Mouse (Mus musculus): ENCODE results near the gene Zfp280b. TPM values are rescaled to one million over a fixed set of nuclear protein-coding genes. Genes with fewer than 3 reads are reported as not detected.

The Zfp280b gene
- polyA plus RNA-seq, 1 experiment from 2014 or later = 11.3 TPM

DNA sequence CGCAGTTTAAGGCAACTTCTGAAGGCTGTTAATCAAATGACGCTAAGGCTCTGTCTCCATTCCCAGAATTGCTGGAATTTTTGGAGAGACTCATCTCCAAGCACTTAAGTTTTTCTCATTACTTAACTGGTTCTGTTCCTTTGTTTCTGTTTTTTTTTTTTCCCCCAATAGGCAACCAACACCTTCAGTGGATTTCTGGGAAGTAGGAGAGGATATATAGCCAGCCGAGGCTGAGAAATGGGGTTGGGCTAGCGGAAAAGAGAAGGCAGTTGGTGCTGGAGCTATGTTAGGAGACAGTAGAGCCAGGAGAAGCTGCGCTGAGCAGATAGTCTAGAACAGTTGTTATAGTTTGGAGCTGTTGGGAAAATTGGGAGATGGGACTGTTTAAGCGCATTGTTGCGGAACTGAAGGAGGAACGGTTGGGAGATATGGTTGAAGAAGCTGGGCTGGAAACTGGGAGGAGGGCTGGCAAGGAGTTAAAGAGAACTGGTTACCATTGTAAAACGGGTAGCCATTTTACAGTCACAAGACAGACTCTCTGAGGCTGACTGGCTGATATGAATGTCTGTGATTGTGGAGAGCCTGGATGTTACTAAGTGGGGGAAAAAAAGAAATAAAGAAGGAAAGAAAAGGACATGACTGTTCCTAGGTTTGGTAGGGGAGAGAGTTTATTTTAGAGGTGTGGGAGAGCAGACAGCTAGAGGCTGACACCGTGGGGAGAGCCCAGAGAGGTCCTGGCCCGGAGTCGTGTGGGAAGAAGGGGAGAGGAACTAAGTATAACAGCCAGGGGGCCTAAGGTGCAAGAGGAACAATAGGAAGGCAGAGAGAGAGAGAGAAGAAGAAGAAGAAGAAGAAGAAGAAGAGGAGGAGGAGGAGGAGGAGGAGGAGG, 5.1 kb upstream of the Zfp280b start:
- H3K27ac ChIP-seq (ENCODE audit: low read length) = no peak overlapping the region
- no peak for ATAC-seq (ENCODE audit: low read depth)
- WGBS (ENCODE audit: insufficient replicate concordance) = 59% methylated on average over 12 of the region's 12 CpGs

DNA sequence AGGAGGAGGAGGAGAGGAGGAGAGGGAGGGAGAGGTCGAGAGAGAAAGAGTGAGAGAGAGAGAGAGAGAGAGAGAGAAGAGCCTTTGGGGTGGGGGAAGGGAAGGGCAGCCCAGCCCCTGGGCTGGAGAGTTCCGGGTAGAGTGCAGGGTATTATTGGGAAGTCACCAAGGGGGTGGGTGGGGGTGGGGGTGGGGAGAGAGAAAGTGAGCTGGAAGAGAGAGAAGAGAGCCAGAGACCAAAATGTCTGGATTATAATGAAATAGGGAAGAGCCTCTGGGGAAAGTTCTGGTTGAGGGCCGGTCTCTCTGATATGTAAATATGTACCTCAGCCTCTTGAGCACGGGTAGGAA, 4.5 kb upstream of the Zfp280b start:
- H3K4me1 ChIP-seq (ENCODE audit: control insufficient read depth, low read depth, low read length) = peaks cover 5% of the 10 kb centered on the region
- no peak overlapping the region for H3K4me2 ChIP-seq (ENCODE audit: low read depth, low read length)
- no peak overlapping the region for H3K27ac ChIP-seq (ENCODE audit: low read length)
- H3K36me3 ChIP-seq (ENCODE audit: control insufficient read depth, insufficient read depth) = no peaks in the 10 kb centered on the region
- ATAC-seq (ENCODE audit: low read depth) = no peak
- no peak overlapping the region for H3K9ac ChIP-seq (ENCODE audit: low read depth, low read length)
- 20% methylated on average over 4 of the region's 4 CpGs for WGBS (ENCODE audit: insufficient replicate concordance)
- H3K27me3 ChIP-seq (ENCODE audit: control insufficient read depth, insufficient read depth, low read depth, low read length) = no peaks in the 10 kb centered on the region
- no peak overlapping the region for H3K4me3 ChIP-seq (ENCODE audit: low read depth, low read length)
- H3K9me3 ChIP-seq (replicated peaks; ENCODE audit: control insufficient read depth, low read length) = no peaks in the 10 kb centered on the region

More for the DNA sequence above, 5.1 kb upstream of the Zfp280b start:
- Histone ChIP-seq H3K9me3 (replicated peaks; ENCODE audit: control insufficient read depth, low read length) (no peaks in the 10 kb centered on the region), H3K27me3 (ENCODE audit: control insufficient read depth, insufficient read depth, low read depth, low read length) (no peaks in the 10 kb centered on the region), H3K4me3 (ENCODE audit: low read depth, low read length) (no peak overlapping the region), H3K9ac (ENCODE audit: low read depth, low read length) (no peak overlapping the region), H3K4me1 (ENCODE audit: control insufficient read depth, low read depth, low read length) (peaks cover 5% of the 10 kb centered on the region), H3K4me2 (ENCODE audit: low read depth, low read length) (no peak overlapping the region), H3K36me3 (ENCODE audit: control insufficient read depth, insufficient read depth) (no peaks in the 10 kb centered on the region)

DNA sequence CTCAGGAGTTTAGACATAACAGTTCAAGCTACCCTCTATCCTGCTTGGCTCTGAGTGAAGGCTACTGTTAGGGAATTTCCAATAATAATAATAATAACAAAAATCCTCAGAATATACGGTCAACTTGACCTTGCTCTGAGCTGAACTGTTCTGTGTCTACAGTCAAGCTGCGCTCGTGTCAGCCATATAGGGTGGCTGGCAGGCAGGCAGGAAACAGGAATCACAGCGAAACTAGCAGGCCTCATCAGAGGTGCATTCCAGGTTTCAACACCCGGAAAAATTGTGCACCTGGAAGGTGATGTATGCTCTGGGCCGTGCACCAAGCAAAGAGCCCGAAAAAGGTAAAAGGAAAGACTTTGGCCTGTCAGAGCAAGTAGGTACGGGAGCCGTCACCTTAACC, 4.1 kb upstream of the Zfp280b start:
- ATAC-seq (ENCODE audit: low read depth) = no peak
- no peaks in the 10 kb centered on the region for H3K9me3 ChIP-seq (replicated peaks; ENCODE audit: control insufficient read depth, low read length)
- no peaks in the 10 kb centered on the region for H3K27me3 ChIP-seq (ENCODE audit: control insufficient read depth, insufficient read depth, low read depth, low read length)
- H3K27ac ChIP-seq (ENCODE audit: low read length) = no peak overlapping the region
- 64% methylated on average over 9 of the region's 9 CpGs for WGBS (ENCODE audit: insufficient replicate concordance)
- no peak overlapping the region for H3K9ac ChIP-seq (ENCODE audit: low read depth, low read length)
- H3K36me3 ChIP-seq (ENCODE audit: control insufficient read depth, insufficient read depth) = no peaks in the 10 kb centered on the region
- H3K4me1 ChIP-seq (ENCODE audit: control insufficient read depth, low read depth, low read length) = peaks cover 7% of the 10 kb centered on the region
- H3K4me3 ChIP-seq (ENCODE audit: low read depth, low read length) = no peak overlapping the region
- H3K4me2 ChIP-seq (ENCODE audit: low read depth, low read length) = no peak overlapping the region

DNA sequence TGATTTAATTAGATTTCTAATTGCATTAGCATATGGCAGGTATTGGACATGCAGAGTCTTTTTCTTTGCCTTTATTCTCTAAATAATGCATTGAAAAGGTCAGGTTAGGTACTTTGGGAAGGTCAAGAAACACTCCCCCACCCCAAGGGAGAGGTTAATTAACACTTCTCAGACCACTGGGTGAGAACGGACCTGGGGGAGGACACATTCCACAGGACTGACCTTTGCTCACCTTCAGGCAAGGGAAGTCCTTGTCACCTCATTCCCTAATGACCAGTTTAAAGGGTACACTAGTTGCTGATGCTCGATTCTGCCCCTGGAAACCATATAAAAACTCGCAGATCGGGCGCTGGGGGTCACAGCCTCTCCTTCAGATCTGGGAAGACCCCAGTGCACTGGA, 3.2 kb upstream of the Zfp280b start:
- no peaks in the 10 kb centered on the region for H3K9me3 ChIP-seq (replicated peaks; ENCODE audit: control insufficient read depth, low read length)
- peaks cover 13% of the 10 kb centered on the region for H3K4me1 ChIP-seq (ENCODE audit: control insufficient read depth, low read depth, low read length)
- no peak overlapping the region for H3K27ac ChIP-seq (ENCODE audit: low read length)
- WGBS (ENCODE audit: insufficient replicate concordance) = 65% methylated on average over 5 of the region's 5 CpGs
- H3K9ac ChIP-seq (ENCODE audit: low read depth, low read length) = no peak overlapping the region
- no peak for ATAC-seq (ENCODE audit: low read depth)
- H3K4me2 ChIP-seq (ENCODE audit: low read depth, low read length) = no peak overlapping the region
- no peaks in the 10 kb centered on the region for H3K36me3 ChIP-seq (ENCODE audit: control insufficient read depth, insufficient read depth)
- no peaks in the 10 kb centered on the region for H3K27me3 ChIP-seq (ENCODE audit: control insufficient read depth, insufficient read depth, low read depth, low read length)
- H3K4me3 ChIP-seq (ENCODE audit: low read depth, low read length) = no peak overlapping the region

DNA sequence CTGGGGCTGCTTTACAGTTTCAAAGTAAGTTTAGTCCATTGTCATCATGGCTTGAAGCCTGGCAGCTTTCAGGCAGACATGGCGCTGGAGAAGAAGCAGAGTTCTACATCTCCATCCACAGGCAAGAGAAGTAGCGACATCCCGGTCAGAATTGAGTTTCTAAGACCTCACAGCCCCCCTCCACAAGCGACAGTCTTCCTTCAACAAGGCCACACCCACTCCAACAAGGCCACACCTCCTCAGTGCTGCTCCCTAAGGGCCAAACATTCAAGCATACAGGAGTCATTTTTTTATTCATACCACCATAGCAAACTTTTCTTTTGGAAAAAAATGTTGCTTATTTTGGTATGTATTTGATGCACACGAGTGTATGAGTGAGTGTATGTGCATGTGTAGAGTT, 2.0 kb upstream of the Zfp280b start:
- H3K27me3 ChIP-seq (ENCODE audit: control insufficient read depth, insufficient read depth, low read depth, low read length) = no peaks in the 10 kb centered on the region
- ATAC-seq (ENCODE audit: low read depth) = no peak
- H3K9ac ChIP-seq (ENCODE audit: low read depth, low read length) = no peak overlapping the region
- 45% methylated on average over 5 of the region's 5 CpGs for WGBS (ENCODE audit: insufficient replicate concordance)
- H3K4me1 ChIP-seq (ENCODE audit: control insufficient read depth, low read depth, low read length) = peaks cover 14% of the 10 kb centered on the region
- H3K36me3 ChIP-seq (ENCODE audit: control insufficient read depth, insufficient read depth) = no peaks in the 10 kb centered on the region
- H3K4me3 ChIP-seq (ENCODE audit: low read depth, low read length) = no peak overlapping the region
- H3K4me2 ChIP-seq (ENCODE audit: low read depth, low read length) = no peak overlapping the region
- H3K9me3 ChIP-seq (replicated peaks; ENCODE audit: control insufficient read depth, low read length) = no peaks in the 10 kb centered on the region
- no peak overlapping the region for H3K27ac ChIP-seq (ENCODE audit: low read length)

DNA sequence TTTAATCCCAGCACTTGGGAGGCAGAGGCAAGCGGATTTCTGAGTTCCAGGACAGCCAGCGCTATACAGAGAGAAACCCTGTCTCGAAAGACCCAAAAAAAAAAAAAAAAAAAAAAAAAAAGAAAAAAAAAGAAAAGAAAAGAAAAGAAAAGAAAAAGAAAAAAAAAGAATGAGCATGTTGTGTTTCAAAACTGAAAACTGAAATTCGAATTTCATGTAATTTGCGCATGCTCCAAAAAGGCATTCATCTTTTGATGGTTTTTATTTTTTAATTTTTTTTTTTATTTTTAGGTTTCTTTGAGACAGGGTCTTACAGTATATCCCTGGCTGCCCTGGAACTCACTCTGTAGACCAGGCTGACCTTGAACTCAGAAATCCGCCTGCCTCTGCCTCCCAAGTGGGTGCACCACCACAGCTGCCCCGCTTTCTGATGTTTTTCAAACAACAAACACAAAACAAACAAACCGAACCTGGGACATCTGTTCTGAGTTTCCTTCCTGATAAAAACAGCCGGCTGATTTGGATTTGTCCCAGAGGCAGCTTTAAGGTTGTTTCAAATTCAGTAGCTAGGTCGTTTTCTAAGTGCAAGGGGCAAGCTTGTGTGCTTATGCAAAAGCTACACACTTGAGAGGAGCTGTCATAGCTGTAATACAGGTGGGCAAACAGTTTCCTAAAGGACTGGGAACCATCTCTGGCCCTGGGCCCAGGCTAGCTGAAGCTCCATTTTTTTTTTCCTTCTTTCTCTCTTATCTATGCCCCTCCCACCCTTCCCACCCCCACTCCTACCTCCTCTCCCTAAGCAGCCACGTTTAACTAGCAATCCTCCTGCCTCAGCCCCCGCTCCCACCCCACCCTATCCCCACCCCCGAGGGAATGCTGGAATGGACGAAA, 694 bp upstream of the Zfp280b start:
- Histone ChIP-seq H3K4me1 (ENCODE audit: control insufficient read depth, low read depth, low read length) (peaks cover 14% of the 10 kb centered on the region), H3K9me3 (replicated peaks; ENCODE audit: control insufficient read depth, low read length) (no peaks in the 10 kb centered on the region), H3K9ac (ENCODE audit: low read depth, low read length) (peak overlapping the region; percentile 84), H3K4me3 (ENCODE audit: low read depth, low read length) (peak overlapping the region; percentile 85), H3K27ac (ENCODE audit: low read length) (peak overlapping the region; percentile 63), H3K27me3 (ENCODE audit: control insufficient read depth, insufficient read depth, low read depth, low read length) (no peaks in the 10 kb centered on the region), H3K36me3 (ENCODE audit: control insufficient read depth, insufficient read depth) (no peaks in the 10 kb centered on the region), H3K4me2 (ENCODE audit: low read depth, low read length) (peak overlapping the region; percentile 70)
- WGBS (ENCODE audit: insufficient replicate concordance) = 39% methylated on average over 14 of the region's 14 CpGs
- ATAC-seq (ENCODE audit: low read depth) = peak; percentile 73

DNA sequence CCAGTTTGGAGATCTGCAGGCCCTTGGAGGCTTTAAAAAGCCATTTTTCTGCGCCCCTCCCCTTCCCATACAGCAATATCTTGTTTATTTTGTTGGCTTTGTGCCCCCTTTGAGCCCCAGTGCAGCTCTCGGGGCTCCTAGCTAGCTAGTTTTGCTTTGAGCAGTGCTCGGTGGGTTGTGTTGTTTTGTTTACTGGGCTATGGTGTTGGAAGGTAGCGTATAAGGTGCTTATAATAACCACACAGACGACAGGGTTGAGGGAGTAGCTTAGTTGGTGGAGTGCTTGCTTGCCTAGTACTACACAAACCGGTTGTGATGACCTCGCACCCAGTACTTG, 637 bp downstream of the Zfp280b start:
- Histone ChIP-seq H3K4me1 (ENCODE audit: control insufficient read depth, low read depth, low read length) (peaks cover 14% of the 10 kb centered on the region), H3K36me3 (ENCODE audit: control insufficient read depth, insufficient read depth) (peaks cover 5% of the 10 kb centered on the region), H3K9me3 (replicated peaks; ENCODE audit: control insufficient read depth, low read length) (no peaks in the 10 kb centered on the region), H3K4me2 (ENCODE audit: low read depth, low read length) (peak overlapping the region; percentile 70), H3K27me3 (ENCODE audit: control insufficient read depth, insufficient read depth, low read depth, low read length) (no peaks in the 10 kb centered on the region), H3K4me3 (ENCODE audit: low read depth, low read length) (peak overlapping the region; percentile 85), H3K9ac (ENCODE audit: low read depth, low read length) (peak overlapping the region; percentile 84), H3K27ac (ENCODE audit: low read length) (peak overlapping the region; percentile 65)
- no peak for ATAC-seq (ENCODE audit: low read depth)
- 15% methylated on average over 7 of the region's 7 CpGs for WGBS (ENCODE audit: insufficient replicate concordance)

DNA sequence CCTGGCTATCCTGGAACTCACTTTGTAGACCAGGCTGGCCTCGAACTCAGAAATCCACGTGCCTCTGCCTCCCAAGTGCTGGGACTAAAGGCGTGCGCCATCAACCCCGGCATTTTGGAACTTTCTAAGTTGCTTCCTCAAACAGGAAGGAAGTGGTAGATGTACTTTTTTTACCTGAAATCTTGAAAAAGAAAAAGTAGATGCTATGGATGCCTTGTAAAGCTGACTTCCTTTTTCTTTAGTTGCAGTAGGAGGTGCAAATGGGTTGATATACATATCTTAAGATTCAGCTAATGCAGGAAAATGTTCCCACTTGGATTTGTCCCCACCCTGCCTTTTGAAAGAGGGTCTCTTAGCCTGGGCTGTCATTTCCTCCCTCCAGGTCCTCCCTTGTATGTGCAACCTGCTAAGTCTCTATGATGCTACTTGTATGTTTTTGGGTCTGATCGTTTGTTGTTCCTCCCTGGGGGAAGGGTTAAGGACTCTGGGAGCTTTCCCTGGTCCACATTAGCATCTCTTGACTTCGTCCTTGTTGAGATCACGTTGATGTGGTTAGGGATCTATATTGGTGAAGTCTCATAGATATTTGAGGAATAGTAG, 1.7 kb downstream of the Zfp280b start:
- Histone ChIP-seq H3K4me2 (ENCODE audit: low read depth, low read length) (peak overlapping the region; percentile 70; the same call in 1 of the 2 replicates), H3K9ac (ENCODE audit: low read depth, low read length) (no peak overlapping the region), H3K36me3 (ENCODE audit: control insufficient read depth, insufficient read depth) (peaks cover 14% of the 10 kb centered on the region), H3K27ac (ENCODE audit: low read length) (no peak overlapping the region), H3K9me3 (replicated peaks; ENCODE audit: control insufficient read depth, low read length) (no peaks in the 10 kb centered on the region), H3K4me3 (ENCODE audit: low read depth, low read length) (no peak overlapping the region), H3K27me3 (ENCODE audit: control insufficient read depth, insufficient read depth, low read depth, low read length) (no peaks in the 10 kb centered on the region), H3K4me1 (ENCODE audit: control insufficient read depth, low read depth, low read length) (peaks cover 14% of the 10 kb centered on the region)
- no peak for ATAC-seq (ENCODE audit: low read depth)
- WGBS (ENCODE audit: insufficient replicate concordance) = 70% methylated on average over 8 of the region's 8 CpGs

DNA sequence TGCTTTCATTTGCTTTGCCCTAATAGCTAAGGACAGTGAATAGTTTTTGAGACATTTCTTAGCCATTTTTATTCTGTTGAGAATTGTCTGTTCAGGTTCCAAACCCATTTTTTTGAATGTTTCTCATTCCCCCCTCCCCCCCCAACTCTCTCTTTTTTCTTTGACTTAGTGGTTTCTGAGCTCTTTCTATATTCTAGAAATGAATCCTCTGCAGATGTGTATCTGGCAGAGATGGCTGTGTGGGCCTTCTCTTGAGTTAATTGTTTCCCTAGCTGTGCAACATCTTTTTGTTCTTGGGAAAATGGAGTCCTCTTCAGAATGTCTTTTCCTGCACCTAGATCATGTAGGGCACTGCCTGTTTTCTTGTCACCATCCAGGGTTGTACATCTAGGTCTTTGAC, 2.8 kb downstream of the Zfp280b start:
- H3K27me3 ChIP-seq (ENCODE audit: control insufficient read depth, insufficient read depth, low read depth, low read length) = no peaks in the 10 kb centered on the region
- no peaks in the 10 kb centered on the region for H3K9me3 ChIP-seq (replicated peaks; ENCODE audit: control insufficient read depth, low read length)
- H3K27ac ChIP-seq (ENCODE audit: low read length) = no peak overlapping the region
- ATAC-seq (ENCODE audit: low read depth) = no peak
- no peak overlapping the region for H3K4me3 ChIP-seq (ENCODE audit: low read depth, low read length)
- H3K36me3 ChIP-seq (ENCODE audit: control insufficient read depth, insufficient read depth) = peaks cover 26% of the 10 kb centered on the region
- no peak overlapping the region for H3K4me2 ChIP-seq (ENCODE audit: low read depth, low read length)
- H3K4me1 ChIP-seq (ENCODE audit: control insufficient read depth, low read depth, low read length) = peaks cover 14% of the 10 kb centered on the region
- H3K9ac ChIP-seq (ENCODE audit: low read depth, low read length) = no peak overlapping the region

Data from liver, embryonic 16.5 days (tissue).